Mouse (Mus musculus) forebrain, embryonic 16.5 days (tissue): Measurements from ENCODE around the gene Chd2. TPM values are rescaled to one million over a fixed set of nuclear protein-coding genes. Genes with fewer than 3 reads are reported as not detected.
"Not testable (repeated sequence)": the region's sequence is repeated elsewhere in the genome, so short reads cannot be mapped to it uniquely, and the experiment has no call there.

ENCODE experiments used
- ATAC-seq: fragments of 200-750 bp; cut with Nextera tagmentation; 2 replicates; pipeline ENCODE4 v1.8.0; 2017; ENCODE audit warnings: mild to moderate bottlenecking, moderate library complexity
- H3K27ac ChIP-seq: fragments of 300-500 bp; sonication (generic); 2 replicates; pipeline ENCODE4 v1.5.1; 2014; ENCODE audit warnings: low read length, control low read depth
- H3K27me3 ChIP-seq: fragments of 300-500 bp; sonication (generic); replicated peaks from 2 replicates; pipeline ENCODE4 v1.6.1; 2014; ENCODE audit warnings: low read length; ENCODE audit not compliant: control insufficient read depth, insufficient read depth
- H3K36me3 ChIP-seq: fragments of 300-500 bp; sonication (generic); 2 replicates; pipeline ENCODE4 v1.6.1; 2014; ENCODE audit not compliant: control insufficient read depth, insufficient read depth
- H3K4me1 ChIP-seq: fragments of 300-500 bp; sonication (generic); replicated peaks from 2 replicates; pipeline ENCODE4 v1.6.1; 2014; ENCODE audit warnings: low read length; ENCODE audit not compliant: control insufficient read depth, insufficient read depth
- H3K4me2 ChIP-seq: fragments of 300-500 bp; sonication (generic); 2 replicates; pipeline ENCODE4 v1.6.1; 2014; ENCODE audit warnings: mild to moderate bottlenecking, low read length, control low read depth
- H3K4me3 ChIP-seq: fragments of 300-500 bp; sonication (generic); replicated peaks from 2 replicates; pipeline ENCODE4 v1.5.1; 2014; ENCODE audit warnings: mild to moderate bottlenecking, low read length, control low read depth
- H3K9ac ChIP-seq: fragments of 300-500 bp; sonication (generic); replicated peaks from 2 replicates; pipeline ENCODE4 v1.6.1; 2014; ENCODE audit warnings: low read depth, low read length, control low read depth
- H3K9me3 ChIP-seq: fragments of 300-500 bp; sonication (generic); 2 replicates; pipeline ENCODE4 v1.6.1; 2016; ENCODE audit warnings: low read length; ENCODE audit not compliant: control insufficient read depth
- WGBS: fragments of 180-500 bp; shearing (Covaris S2); extraction: QIAGEN DNeasy Blood & Tissue Kit; methylation state at CpG from one replicate; pipeline ENCODE4 v1.1.7; 2014; 5-methylcytosine and 5-hydroxymethylcytosine counted together
- polyA plus RNA-seq: library from polyadenylated mRNA; unstranded; fragments of >200 nt; fragmentation: Nextera tagmentation; extraction: Ambion mirVana; gene quantifications from 2 replicates; pipeline ENCODE4 v1.2.1, GENCODE M21; 2015

The Chd2 gene
- polyA plus RNA-seq, 1 experiment from 2014 or later, result 60.2 TPM

DNA sequence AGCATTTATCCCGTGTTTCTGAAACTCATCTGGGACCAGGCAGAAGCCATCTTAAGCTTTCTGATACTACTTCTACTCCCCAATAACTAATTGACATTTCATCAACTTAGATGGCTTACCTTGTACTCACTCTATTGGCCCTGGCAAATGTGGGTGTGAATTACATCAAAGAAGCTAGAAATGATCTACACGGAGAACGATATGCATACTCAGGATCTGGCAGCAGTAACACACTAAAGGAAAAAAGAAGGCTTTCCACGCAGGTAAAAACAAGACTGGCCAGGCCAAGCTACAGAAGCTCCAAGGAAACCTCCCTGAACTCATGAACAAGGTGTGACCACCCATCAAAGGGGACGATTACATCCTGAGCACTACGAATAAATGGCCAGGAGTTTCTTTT, 12.4 kb downstream of the Chd2 start:
- H3K27ac ChIP-seq, result no peak overlapping the region
- no peaks in the 10 kb centered on the region for H3K36me3 ChIP-seq
- WGBS, result 84% methylated on average over 6 of the region's 6 CpGs
- H3K9ac ChIP-seq, result no peak overlapping the region
- no peaks in the 10 kb centered on the region for H3K27me3 ChIP-seq
- no peak for ATAC-seq
- no peak overlapping the region for H3K4me2 ChIP-seq
- peaks cover 46% of the 10 kb centered on the region for H3K4me1 ChIP-seq
- H3K9me3 ChIP-seq, result no peaks in the 10 kb centered on the region
- no peak overlapping the region for H3K4me3 ChIP-seq

DNA sequence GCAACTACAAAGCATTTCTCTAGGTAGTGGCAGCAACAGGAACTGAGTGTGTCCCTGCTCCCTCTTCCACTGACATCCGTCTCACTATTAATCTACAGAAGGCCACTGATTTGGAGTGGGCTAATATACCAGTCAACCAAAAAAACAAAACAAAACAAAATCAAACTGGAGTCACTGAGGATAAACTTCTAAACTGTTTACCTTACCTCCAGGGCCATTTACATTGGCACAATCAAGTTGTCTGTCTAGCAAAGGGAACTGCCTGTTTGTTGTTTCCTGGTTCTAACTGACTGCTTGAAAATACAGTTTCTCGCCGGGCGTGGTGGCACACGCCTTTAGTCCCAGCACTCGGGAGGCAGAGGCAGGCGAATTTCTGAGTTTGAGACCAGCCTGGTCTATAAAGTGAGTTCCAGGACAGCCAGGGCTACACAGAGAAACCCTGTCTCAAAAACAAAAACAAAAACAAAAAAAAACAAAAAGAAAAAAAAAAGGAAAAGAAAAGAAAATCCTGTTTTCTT, 13.2 kb downstream of the Chd2 start:
- H3K4me1 ChIP-seq, result peaks cover 41% of the 10 kb centered on the region
- not testable (repeated sequence) for H3K27me3 ChIP-seq, H3K27ac ChIP-seq, ATAC-seq, H3K9ac ChIP-seq, H3K4me3 ChIP-seq, H3K36me3 ChIP-seq, H3K9me3 ChIP-seq, H3K4me2 ChIP-seq
- 87% methylated on average over 7 of the region's 7 CpGs for WGBS

DNA sequence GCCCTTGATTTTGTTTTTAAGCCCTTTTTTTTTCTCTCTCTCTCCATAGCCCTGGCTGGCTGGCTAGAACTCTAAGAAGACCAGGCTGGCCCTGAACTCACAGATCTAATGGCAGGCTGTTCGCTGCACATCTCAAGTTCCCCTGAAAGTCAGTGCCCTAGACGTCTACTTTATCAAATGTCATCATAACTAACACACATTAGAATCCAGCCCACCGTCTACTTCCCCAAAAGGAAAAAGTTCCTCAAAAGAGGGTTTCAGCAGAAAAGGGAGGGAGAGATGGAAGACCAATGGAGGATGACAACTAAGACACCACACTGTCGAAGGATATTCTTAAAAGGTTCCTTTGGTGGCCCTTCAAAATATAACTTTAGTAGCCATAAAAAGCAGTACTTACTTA, 14.4 kb downstream of the Chd2 start:
- Histone ChIP-seq H3K27ac (no peak overlapping the region), H3K4me2 (no peak overlapping the region), H3K9me3 (no peaks in the 10 kb centered on the region), H3K9ac (no peak overlapping the region), H3K4me3 (no peak overlapping the region), H3K36me3 (no peaks in the 10 kb centered on the region), H3K27me3 (no peaks in the 10 kb centered on the region), H3K4me1 (peaks cover 35% of the 10 kb centered on the region)
- WGBS, result 88% methylated on average over 4 of the region's 4 CpGs
- no peak for ATAC-seq

DNA sequence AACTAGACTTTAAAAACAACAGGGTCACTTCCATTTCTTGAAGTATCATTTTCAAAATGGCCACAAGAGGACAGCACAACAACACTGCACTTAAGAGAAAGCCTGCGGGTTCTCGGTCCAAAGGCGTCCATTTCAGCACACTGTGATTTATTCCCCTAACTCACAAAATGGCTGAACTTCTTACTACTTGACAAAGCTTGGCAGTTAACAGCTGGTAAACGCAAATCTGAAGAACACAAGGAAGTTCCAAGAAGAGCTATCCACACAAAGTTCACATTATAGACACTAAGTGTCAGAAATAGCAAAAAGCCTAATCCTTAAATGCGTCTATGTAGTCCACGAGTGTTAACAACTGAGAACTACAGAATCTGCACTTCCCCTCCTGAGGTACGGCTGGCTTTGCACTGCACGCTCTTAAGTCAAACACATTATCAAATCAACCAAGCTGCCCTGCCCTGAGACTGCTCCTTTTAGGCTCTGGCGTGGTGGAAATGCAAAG, 17.1 kb downstream of the Chd2 start:
- Histone ChIP-seq H3K9me3 (no peaks in the 10 kb centered on the region), H3K27me3 (no peaks in the 10 kb centered on the region), H3K4me1 (peaks cover 24% of the 10 kb centered on the region), H3K36me3 (peaks cover 4% of the 10 kb centered on the region), H3K27ac (peak overlapping the region; percentile 91), H3K4me2 (peak overlapping the region; percentile 11), H3K9ac (no peak overlapping the region; the same call in 1 of the 2 replicates), H3K4me3 (no peak overlapping the region)
- peak; percentile 68 for ATAC-seq
- WGBS, result 30% methylated on average over 9 of the region's 9 CpGs

DNA sequence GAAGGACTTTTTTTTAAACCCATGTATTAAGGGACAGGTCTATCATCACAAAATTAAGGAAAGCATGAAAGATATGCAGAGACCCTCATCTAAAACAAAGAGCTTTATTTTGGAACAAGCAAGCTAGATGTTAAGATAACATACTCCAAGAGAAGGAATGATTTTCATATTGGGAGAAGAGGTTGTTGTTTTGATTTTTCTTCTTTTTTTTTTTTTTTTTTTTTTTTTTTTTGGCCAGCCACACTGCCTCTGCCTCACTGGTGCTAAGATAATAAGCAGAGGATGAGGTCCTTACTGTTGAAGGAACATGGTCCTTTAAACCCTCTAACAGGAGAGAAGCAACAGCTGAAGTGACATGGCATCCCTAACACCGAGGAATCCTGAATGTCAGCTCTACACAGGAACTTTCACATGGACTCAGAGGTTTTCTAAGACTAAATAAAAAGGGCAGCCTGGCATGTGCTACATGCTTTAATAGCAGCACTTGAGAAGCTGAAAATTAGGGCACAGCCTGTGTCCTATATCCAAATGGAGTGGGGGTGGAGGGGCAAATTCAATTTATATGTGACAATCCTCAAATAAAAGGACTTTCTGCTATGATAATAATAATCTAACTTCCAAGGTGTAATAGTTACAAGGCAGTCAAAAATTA, 17.9 kb downstream of the Chd2 start:
- ATAC-seq, result no peak; the same call in 1 of the 2 replicates
- WGBS, result 36% methylated on average over 1 of the region's 1 CpGs
- Histone ChIP-seq H3K9ac (0 out of 2 replicates have a peak overlapping the region, but pooled peaks have one; percentile 17), H3K9me3 (no peaks in the 10 kb centered on the region), H3K27me3 (no peaks in the 10 kb centered on the region), H3K36me3 (peaks cover 10% of the 10 kb centered on the region), H3K4me3 (no peak overlapping the region), H3K27ac (peak overlapping the region; percentile 63), H3K4me1 (peaks cover 19% of the 10 kb centered on the region), H3K4me2 (no peak overlapping the region)

DNA sequence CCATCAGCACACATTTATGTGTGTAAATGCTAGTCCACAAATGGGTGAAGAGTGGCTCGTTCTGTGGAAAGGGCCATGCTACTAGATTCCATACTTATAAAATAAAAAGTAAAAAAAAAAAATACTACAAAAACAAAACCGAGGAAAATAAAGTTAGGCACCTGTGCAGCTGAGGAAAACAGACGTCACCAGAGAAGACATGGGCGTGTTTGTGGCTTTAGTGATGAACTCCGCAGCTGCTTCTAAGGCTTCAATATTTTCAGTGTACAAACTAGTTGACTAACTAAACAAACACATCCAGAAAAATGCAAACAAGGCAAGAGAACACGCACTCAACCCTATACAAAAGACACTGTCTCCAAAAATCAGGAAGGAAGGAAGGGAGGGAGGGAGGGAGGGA, 18.4 kb downstream of the Chd2 start:
- Histone ChIP-seq H3K4me1 (peaks cover 19% of the 10 kb centered on the region), H3K9me3 (no peaks in the 10 kb centered on the region), H3K36me3 (peaks cover 10% of the 10 kb centered on the region), H3K27me3 (no peaks in the 10 kb centered on the region), H3K9ac (no peak overlapping the region), H3K27ac (no peak overlapping the region), H3K4me3 (no peak overlapping the region), H3K4me2 (no peak overlapping the region)
- WGBS, result 83% methylated on average over 6 of the region's 6 CpGs
- no peak for ATAC-seq

DNA sequence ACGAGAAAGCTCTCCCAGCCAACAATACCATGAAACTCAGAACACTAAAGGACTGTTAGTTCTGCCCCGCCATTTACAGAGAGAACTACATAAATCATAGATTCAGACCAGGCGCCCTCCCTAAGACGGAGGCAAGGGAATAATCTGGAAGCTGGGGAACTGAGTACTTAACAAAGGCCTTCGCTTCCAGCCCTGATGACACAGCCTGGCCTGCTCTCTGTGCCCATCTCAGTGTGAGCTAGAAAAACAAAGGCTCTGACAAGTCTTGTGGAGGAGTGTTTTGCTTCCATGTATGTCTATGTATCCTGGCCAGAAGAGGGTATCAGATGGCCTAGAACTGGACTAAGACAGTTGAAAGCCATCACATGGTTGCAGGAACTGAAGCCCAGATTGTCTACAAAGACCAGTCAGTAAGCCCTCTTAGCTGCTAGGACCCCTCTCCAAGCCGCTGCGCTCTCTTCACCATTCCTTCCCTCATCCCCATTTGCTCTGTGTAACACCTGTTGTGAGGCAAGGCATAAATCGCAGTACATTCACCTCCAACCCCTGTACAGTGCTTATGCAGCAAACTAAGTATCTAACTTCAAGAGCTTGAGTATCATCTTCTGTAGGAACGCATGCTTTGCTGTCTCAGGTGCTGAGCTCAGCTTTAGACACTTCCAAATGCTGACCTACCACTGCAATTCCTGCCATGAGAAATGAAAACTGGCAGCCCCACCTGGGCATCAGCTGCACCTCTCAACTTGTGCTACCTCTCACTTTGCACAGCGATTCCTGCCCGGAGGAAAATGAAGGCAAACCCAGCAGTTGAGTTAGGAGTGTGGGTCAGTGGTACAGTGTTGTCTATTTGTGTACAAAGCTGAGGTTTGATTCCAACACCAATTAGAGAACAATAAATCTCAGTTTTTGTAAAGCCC, 20.1 kb downstream of the Chd2 start:
- H3K4me2 ChIP-seq, result no peak overlapping the region
- no peaks in the 10 kb centered on the region for H3K27me3 ChIP-seq
- ATAC-seq, result 0 out of 2 replicates have a peak, but pooled peaks have one; percentile 9
- no peak overlapping the region for H3K4me3 ChIP-seq
- H3K9me3 ChIP-seq, result no peaks in the 10 kb centered on the region
- peaks cover 21% of the 10 kb centered on the region for H3K4me1 ChIP-seq
- no peak overlapping the region for H3K9ac ChIP-seq
- WGBS, result 83% methylated on average over 11 of the region's 11 CpGs
- H3K36me3 ChIP-seq, result peaks cover 10% of the 10 kb centered on the region
- H3K27ac ChIP-seq, result peak overlapping the region; percentile 63

DNA sequence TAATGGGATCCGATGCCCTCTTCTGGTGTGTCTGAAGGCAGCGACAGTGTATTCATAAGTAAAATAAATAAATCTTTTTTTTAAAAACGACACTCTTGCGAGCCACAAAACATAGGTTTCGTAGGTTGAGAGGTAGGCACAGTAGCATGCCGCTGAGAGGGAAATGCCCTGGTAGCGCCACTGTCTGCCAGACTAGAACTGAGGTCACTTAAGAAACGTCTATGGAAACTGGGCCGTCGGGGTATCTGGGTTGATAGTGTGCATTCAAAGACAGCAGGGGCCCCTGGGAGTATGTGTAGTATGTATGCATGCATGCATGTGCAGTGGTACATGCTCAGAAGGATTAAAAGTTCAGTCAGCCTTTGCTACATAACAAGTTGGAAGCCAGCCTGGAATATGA, 21.4 kb downstream of the Chd2 start:
- Histone ChIP-seq H3K27ac (no peak overlapping the region), H3K4me1 (peaks cover 21% of the 10 kb centered on the region), H3K9me3 (no peaks in the 10 kb centered on the region), H3K36me3 (peaks cover 14% of the 10 kb centered on the region), H3K4me2 (no peak overlapping the region), H3K27me3 (no peaks in the 10 kb centered on the region), H3K4me3 (no peak overlapping the region), H3K9ac (no peak overlapping the region)
- 89% methylated on average over 10 of the region's 10 CpGs for WGBS
- no peak for ATAC-seq
